ENCODE assay signal across 8 mouse cellular contexts in genomic region chr11:39794183-39794652, GRCm38 (mm10).
A peak's percentile ranks its signal among the peaks of the same experiment; 100 is the strongest.
DNase-seq lines count a peak whose midpoint lies in the region; ATAC-seq lines count a peak whose summit lies in the region.

No protein-coding gene starts in this region.

- H3K9ac ChIP-seq in lung, embryonic 16.5 days (ENCODE audit: low read length): no peak overlapping the region
- H3K9ac ChIP-seq in intestine, embryonic 16.5 days (ENCODE audit: low read depth, low read length): no peak overlapping the region
- H3K9ac ChIP-seq in stomach, embryonic 16.5 days (ENCODE audit: low read length): peak overlapping the region; percentile 46; the same call in 1 of the 2 replicates

- peak overlapping the region; percentile 12; the same call in 1 of the 2 replicates for H3K4me3 ChIP-seq in lung, embryonic 16.5 days (ENCODE audit: low read length)
- H3K4me3 ChIP-seq in forebrain, embryonic 10.5 days: peak overlapping the region; percentile 50
- peak overlapping the region; percentile 16 for H3K4me3 ChIP-seq in intestine, embryonic 16.5 days (ENCODE audit: low read length)
- peak overlapping the region; percentile 51 for H3K4me3 ChIP-seq in midbrain, embryonic 10.5 days
- H3K4me3 ChIP-seq in stomach, embryonic 16.5 days (replicated peaks; ENCODE audit: low read length): peak overlapping the region; percentile 35

- no peaks in the 10 kb centered on the region for H3K27me3 ChIP-seq in lung, embryonic 16.5 days (ENCODE audit: control insufficient read depth, insufficient read depth, low read depth, low read length)
- H3K27me3 ChIP-seq in forebrain, embryonic 10.5 days (ENCODE audit: poor library complexity, severe bottlenecking): peaks cover 42% of the 10 kb centered on the region
- H3K27me3 ChIP-seq in intestine, embryonic 16.5 days (replicated peaks; ENCODE audit: control insufficient read depth, insufficient read depth, low read length): no peaks in the 10 kb centered on the region
- H3K27me3 ChIP-seq in midbrain, embryonic 10.5 days (ENCODE audit: low read depth, poor library complexity, severe bottlenecking): no peaks in the 10 kb centered on the region; the same call in none of the 2 replicates
- no peaks in the 10 kb centered on the region for H3K27me3 ChIP-seq in stomach, embryonic 16.5 days (ENCODE audit: control insufficient read depth, insufficient read depth, low read length)

- peak overlapping the region; percentile 48 for H3K4me2 ChIP-seq in lung, embryonic 16.5 days (ENCODE audit: low read depth, low read length)
- H3K4me2 ChIP-seq in intestine, embryonic 16.5 days (ENCODE audit: low read depth, low read length): peak overlapping the region; percentile 48
- H3K4me2 ChIP-seq in stomach, embryonic 16.5 days (ENCODE audit: low read depth, low read length): peak overlapping the region; percentile 54

- H3K9me3 ChIP-seq in lung, embryonic 16.5 days (ENCODE audit: control insufficient read depth, low read length): no peaks in the 10 kb centered on the region
- H3K9me3 ChIP-seq in forebrain, embryonic 10.5 days: no peaks in the 10 kb centered on the region
- no peaks in the 10 kb centered on the region for H3K9me3 ChIP-seq in intestine, embryonic 16.5 days (ENCODE audit: control insufficient read depth, low read length)
- no peaks in the 10 kb centered on the region for H3K9me3 ChIP-seq in midbrain, embryonic 10.5 days (replicated peaks)
- H3K9me3 ChIP-seq in stomach, embryonic 16.5 days (replicated peaks; ENCODE audit: control insufficient read depth, low read length): no peaks in the 10 kb centered on the region

- ATAC-seq in lung, embryonic 16.5 days (ENCODE audit: low read depth): no peak
- no peak for ATAC-seq in intestine, embryonic 16.5 days
- no peak for ATAC-seq in stomach, embryonic 16.5 days (ENCODE audit: insufficient read depth, low FRiP score)

- no peak overlapping the region for H3K27ac ChIP-seq in lung, embryonic 16.5 days (ENCODE audit: low read length)
- peak overlapping the region; percentile 60 for H3K27ac ChIP-seq in forebrain, embryonic 10.5 days
- no peak overlapping the region for H3K27ac ChIP-seq in intestine, embryonic 16.5 days (ENCODE audit: low read length)
- peak overlapping the region; percentile 72 for H3K27ac ChIP-seq in midbrain, embryonic 10.5 days (replicated peaks)
- H3K27ac ChIP-seq in stomach, embryonic 16.5 days (ENCODE audit: low read length): no peak overlapping the region

- no peaks in the 10 kb centered on the region for H3K36me3 ChIP-seq in lung, embryonic 16.5 days (ENCODE audit: control insufficient read depth, insufficient read depth, low read length)
- no peaks in the 10 kb centered on the region for H3K36me3 ChIP-seq in forebrain, embryonic 10.5 days (replicated peaks)
- H3K36me3 ChIP-seq in intestine, embryonic 16.5 days (ENCODE audit: control insufficient read depth, insufficient read depth, low read length): no peaks in the 10 kb centered on the region
- no peaks in the 10 kb centered on the region for H3K36me3 ChIP-seq in midbrain, embryonic 10.5 days
- H3K36me3 ChIP-seq in stomach, embryonic 16.5 days (ENCODE audit: control insufficient read depth, insufficient read depth, low read length): no peaks in the 10 kb centered on the region

- DNase-seq in lung, postnatal 14 days: no peak
- peak; percentile 40 for DNase-seq in forebrain, embryonic 10.5 days (ENCODE audit: extremely low spot score, low spot score)
- peak; percentile 51 for DNase-seq in midbrain, embryonic 10.5 days (ENCODE audit: low spot score)
- DNase-seq in MN1 (ENCODE audit: low spot score) (no peak), adipocyte (ENCODE audit: low spot score) (no peak)

- no peaks in the 10 kb centered on the region for H3K4me1 ChIP-seq in lung, embryonic 16.5 days (replicated peaks; ENCODE audit: control insufficient read depth, insufficient read depth, low read length)
- H3K4me1 ChIP-seq in forebrain, embryonic 10.5 days: peaks cover 8% of the 10 kb centered on the region; the same call in 1 of the 2 replicates
- no peaks in the 10 kb centered on the region for H3K4me1 ChIP-seq in intestine, embryonic 16.5 days (ENCODE audit: control insufficient read depth, insufficient read depth, low read length)
- peaks cover 9% of the 10 kb centered on the region; the same call in 1 of the 2 replicates for H3K4me1 ChIP-seq in midbrain, embryonic 10.5 days
- H3K4me1 ChIP-seq in stomach, embryonic 16.5 days (ENCODE audit: control insufficient read depth, insufficient read depth, low read length): no peaks in the 10 kb centered on the region

- 3% methylated on average over 14 of the region's 14 CpGs for WGBS in lung, embryonic 16.5 days
- WGBS in forebrain, embryonic 10.5 days: 2% methylated on average over 14 of the region's 14 CpGs
- WGBS in intestine, embryonic 16.5 days: 4% methylated on average over 14 of the region's 14 CpGs
- WGBS in midbrain, embryonic 10.5 days: 4% methylated on average over 14 of the region's 14 CpGs
- 3% methylated on average over 14 of the region's 14 CpGs for WGBS in stomach, embryonic 16.5 days

Comparison
In these comparisons a context has a peak if more than half of its experiments do, and no peak if none do; other contexts are left out.
1. H3K27ac ChIP-seq: peak in forebrain, embryonic 10.5 days (single experiment) and midbrain, embryonic 10.5 days (single experiment); none in lung, embryonic 16.5 days (single experiment), intestine, embryonic 16.5 days (single experiment) and stomach, embryonic 16.5 days (single experiment).
2. DNase-seq: peak in forebrain, embryonic 10.5 days (single experiment) and midbrain, embryonic 10.5 days (single experiment); none in lung, postnatal 14 days (single experiment), MN1 (single experiment) and adipocyte (single experiment).
3. Peak in every context shown above with its lines, with median percentiles within 50 percentile points of each other: H3K4me2 ChIP-seq and H3K4me3 ChIP-seq.